Mouse (Mus musculus): ENCODE results near the gene Car14. TPM values are rescaled to one million over a fixed set of nuclear protein-coding genes. Genes with fewer than 3 reads are reported as not detected.
"Not testable (repeated sequence)": the region's sequence is repeated elsewhere in the genome, so short reads cannot be mapped to it uniquely, and the experiment has no call there.

Car14 gene
- polyA plus RNA-seq, 1 experiment from 2014 or later: 22.5 TPM

GRCm38 (mm10) chr3:95905940-95906492 lies 1.5 kb upstream of the Car14 start:
- Histone ChIP-seq H3K4me3 (ENCODE audit: low read length) (peak overlapping the region; percentile 43), H3K4me2 (replicated peaks; ENCODE audit: low read depth, low read length) (peak overlapping the region; percentile 72), H3K27ac (ENCODE audit: low read length) (no peak overlapping the region), H3K9ac (replicated peaks; ENCODE audit: low read length) (no peak overlapping the region), H3K4me1 (ENCODE audit: insufficient read depth, low read length) (peaks cover 47% of the 10 kb centered on the region), H3K36me3 (ENCODE audit: insufficient read depth, low read length) (no peaks in the 10 kb centered on the region), H3K9me3 (ENCODE audit: low read length) (no peaks in the 10 kb centered on the region), H3K27me3 (ENCODE audit: insufficient read depth, low read length) (0 out of 2 replicates have a peak, but pooled peaks cover 4% of the 10 kb centered on the region)
- under 1% methylated on average over 12 of the region's 12 CpGs for WGBS
- ATAC-seq (ENCODE audit: low FRiP score, low TSS enrichment): no peak

- H3K36me3 ChIP-seq (ENCODE audit: insufficient read depth, low read length): no peaks in the 10 kb centered on the region
- peak; percentile 46 for ATAC-seq (ENCODE audit: low FRiP score, low TSS enrichment)
- WGBS: 0% methylated on average over 18 of the region's 18 CpGs
- H3K27me3 ChIP-seq (ENCODE audit: insufficient read depth, low read length): 0 out of 2 replicates have a peak, but pooled peaks cover 4% of the 10 kb centered on the region
- H3K9me3 ChIP-seq (ENCODE audit: low read length): no peaks in the 10 kb centered on the region
- peak overlapping the region; percentile 61 for H3K9ac ChIP-seq (replicated peaks; ENCODE audit: low read length)
- H3K4me3 ChIP-seq (ENCODE audit: low read length): peak overlapping the region; percentile 43
- 0 out of 2 replicates have a peak overlapping the region, but pooled peaks have one; percentile 7 for H3K27ac ChIP-seq (ENCODE audit: low read length)
- H3K4me2 ChIP-seq (replicated peaks; ENCODE audit: low read depth, low read length): peak overlapping the region; percentile 72
- H3K4me1 ChIP-seq (ENCODE audit: insufficient read depth, low read length): peaks cover 47% of the 10 kb centered on the region
These were observed 852 bp upstream of the Car14 start for GRCm38 (mm10) chr3:95905146-95905939.

- H3K9ac ChIP-seq (replicated peaks; ENCODE audit: low read length): peak overlapping the region; percentile 61
- peak overlapping the region; percentile 32; the same call in 1 of the 2 replicates for H3K27ac ChIP-seq (ENCODE audit: low read length)
- no peaks in the 10 kb centered on the region for H3K36me3 ChIP-seq (ENCODE audit: insufficient read depth, low read length)
- 0 out of 2 replicates have a peak, but pooled peaks cover 4% of the 10 kb centered on the region for H3K27me3 ChIP-seq (ENCODE audit: insufficient read depth, low read length)
- ATAC-seq (ENCODE audit: low FRiP score, low TSS enrichment): peak; percentile 28
- H3K9me3 ChIP-seq (ENCODE audit: low read length): no peaks in the 10 kb centered on the region
- peak overlapping the region; percentile 72 for H3K4me2 ChIP-seq (replicated peaks; ENCODE audit: low read depth, low read length)
- 7% methylated on average over 15 of the region's 15 CpGs for WGBS
- peak overlapping the region; percentile 43 for H3K4me3 ChIP-seq (ENCODE audit: low read length)
- peaks cover 58% of the 10 kb centered on the region for H3K4me1 ChIP-seq (ENCODE audit: insufficient read depth, low read length)
These were observed 563 bp downstream of the Car14 start for GRCm38 (mm10) chr3:95903753-95904502.

- Histone ChIP-seq H3K27me3 (ENCODE audit: insufficient read depth, low read length) (0 out of 2 replicates have a peak, but pooled peaks cover 4% of the 10 kb centered on the region), H3K36me3 (ENCODE audit: insufficient read depth, low read length) (peaks cover 3% of the 10 kb centered on the region; the same call in 1 of the 2 replicates), H3K4me3 (ENCODE audit: low read length) (no peak overlapping the region), H3K4me1 (ENCODE audit: insufficient read depth, low read length) (peaks cover 61% of the 10 kb centered on the region), H3K9me3 (ENCODE audit: low read length) (no peaks in the 10 kb centered on the region), H3K9ac (replicated peaks; ENCODE audit: low read length) (no peak overlapping the region), H3K4me2 (replicated peaks; ENCODE audit: low read depth, low read length) (no peak overlapping the region; the same call in 1 of the 2 replicates), H3K27ac (ENCODE audit: low read length) (peak overlapping the region; percentile 54; the same call in 1 of the 2 replicates)
- no peak for ATAC-seq (ENCODE audit: low FRiP score, low TSS enrichment)
- WGBS: 24% methylated on average over 6 of the region's 6 CpGs
These were observed 1.8 kb downstream of the Car14 start for GRCm38 (mm10) chr3:95902643-95903042.

- H3K27me3 ChIP-seq (ENCODE audit: insufficient read depth, low read length): 0 out of 2 replicates have a peak, but pooled peaks cover 4% of the 10 kb centered on the region
- ATAC-seq (ENCODE audit: low FRiP score, low TSS enrichment): no peak
- no peak overlapping the region for H3K4me3 ChIP-seq (ENCODE audit: low read length)
- H3K9ac ChIP-seq (replicated peaks; ENCODE audit: low read length): 0 out of 2 replicates have a peak overlapping the region, but pooled peaks have one; percentile 17
- H3K4me2 ChIP-seq (replicated peaks; ENCODE audit: low read depth, low read length): no peak overlapping the region; the same call in 1 of the 2 replicates
- H3K9me3 ChIP-seq (ENCODE audit: low read length): no peaks in the 10 kb centered on the region
- H3K4me1 ChIP-seq (ENCODE audit: insufficient read depth, low read length): peaks cover 61% of the 10 kb centered on the region
- H3K27ac ChIP-seq (ENCODE audit: low read length): peak overlapping the region; percentile 54; the same call in 1 of the 2 replicates
- H3K36me3 ChIP-seq (ENCODE audit: insufficient read depth, low read length): peaks cover 6% of the 10 kb centered on the region; the same call in 1 of the 2 replicates
These were observed 2.2 kb downstream of the Car14 start for GRCm38 (mm10) chr3:95902373-95902625.

- 0 out of 2 replicates have a peak, but pooled peaks have one; percentile 25 for ATAC-seq (ENCODE audit: low FRiP score, low TSS enrichment)
These were observed 2.7 kb downstream of the Car14 start for GRCm38 (mm10) chr3:95901616-95902372.

GRCm38 (mm10) chr3:95899800-95900524 lies 4.5 kb downstream of the Car14 start:
- H3K9me3 ChIP-seq (ENCODE audit: low read length): no peaks in the 10 kb centered on the region
- WGBS: 67% methylated on average over 13 of the region's 13 CpGs
- peaks cover 7% of the 10 kb centered on the region; the same call in 1 of the 2 replicates for H3K36me3 ChIP-seq (ENCODE audit: insufficient read depth, low read length)

More at GRCm38 (mm10) chr3:95901616-95902372, 2.7 kb downstream of the Car14 start:
- H3K9ac ChIP-seq (replicated peaks; ENCODE audit: low read length): 0 out of 2 replicates have a peak overlapping the region, but pooled peaks have one; percentile 17
- H3K27ac ChIP-seq (ENCODE audit: low read length): peak overlapping the region; percentile 54
- H3K4me2 ChIP-seq (replicated peaks; ENCODE audit: low read depth, low read length): no peak overlapping the region
- H3K4me1 ChIP-seq (ENCODE audit: insufficient read depth, low read length): peaks cover 61% of the 10 kb centered on the region
- no peaks in the 10 kb centered on the region for H3K9me3 ChIP-seq (ENCODE audit: low read length)
- 0 out of 2 replicates have a peak, but pooled peaks cover 4% of the 10 kb centered on the region for H3K27me3 ChIP-seq (ENCODE audit: insufficient read depth, low read length)
- peaks cover 7% of the 10 kb centered on the region; the same call in 1 of the 2 replicates for H3K36me3 ChIP-seq (ENCODE audit: insufficient read depth, low read length)
- 32% methylated on average over 9 of the region's 9 CpGs for WGBS
- H3K4me3 ChIP-seq (ENCODE audit: low read length): no peak overlapping the region

GRCm38 (mm10) chr3:95895501-95895900 lies 9.0 kb downstream of the Car14 start:
- not testable (repeated sequence) for H3K4me3 ChIP-seq (ENCODE audit: low read length); H3K36me3 ChIP-seq (ENCODE audit: insufficient read depth, low read length); ATAC-seq (ENCODE audit: low FRiP score, low TSS enrichment); H3K9ac ChIP-seq (replicated peaks; ENCODE audit: low read length); H3K27ac ChIP-seq (ENCODE audit: low read length); H3K27me3 ChIP-seq (ENCODE audit: insufficient read depth, low read length); H3K4me2 ChIP-seq (replicated peaks; ENCODE audit: low read depth, low read length); H3K9me3 ChIP-seq (ENCODE audit: low read length)
- H3K4me1 ChIP-seq (ENCODE audit: insufficient read depth, low read length): peaks cover 38% of the 10 kb centered on the region
- WGBS: 83% methylated on average over 7 of the region's 7 CpGs

More at GRCm38 (mm10) chr3:95899800-95900524, 4.5 kb downstream of the Car14 start:
- H3K4me1 ChIP-seq (ENCODE audit: insufficient read depth, low read length): peaks cover 46% of the 10 kb centered on the region
- no peak for ATAC-seq (ENCODE audit: low FRiP score, low TSS enrichment)
- H3K27ac ChIP-seq (ENCODE audit: low read length): no peak overlapping the region
- no peak overlapping the region for H3K4me2 ChIP-seq (replicated peaks; ENCODE audit: low read depth, low read length)
- peak overlapping the region; percentile 11; the same call in 1 of the 2 replicates for H3K9ac ChIP-seq (replicated peaks; ENCODE audit: low read length)
- H3K27me3 ChIP-seq (ENCODE audit: insufficient read depth, low read length): 0 out of 2 replicates have a peak, but pooled peaks cover 4% of the 10 kb centered on the region
- H3K4me3 ChIP-seq (ENCODE audit: low read length): no peak overlapping the region

Measured in kidney, embryonic 16.5 days (tissue).